Mouse (Mus musculus) lung, embryonic 15.5 days (tissue): ENCODE measurements at regions not wholly inside any gene's neighbourhood (a gene's known extent, or its start where the extent isn't known, plus 50 kb on each side); places are given as distances from the start of the nearest gene placed in this dataset.

Experiments
- ATAC-seq: fragments of 200-750 bp; cut with Nextera tagmentation; 2 replicates; pipeline ENCODE4 v1.8.0; 2017; ENCODE audit warnings: moderate number of reproducible peaks, borderline replicate concordance; ENCODE audit not compliant: low FRiP score, low TSS enrichment; ENCODE audit errors: extremely low read depth
- H3K27ac ChIP-seq: fragments of 300-500 bp; sonication (generic); 2 replicates; pipeline ENCODE4 v1.5.1; 2015; ENCODE audit warnings: moderate library complexity, mild to moderate bottlenecking, inconsistent platforms
- H3K27me3 ChIP-seq: fragments of 300-500 bp; sonication (generic); 2 replicates; pipeline ENCODE4 v1.6.1; 2015; ENCODE audit warnings: inconsistent platforms
- H3K36me3 ChIP-seq: fragments of 300-500 bp; sonication (generic); 2 replicates; pipeline ENCODE4 v1.6.1; 2015; ENCODE audit warnings: inconsistent platforms
- H3K4me1 ChIP-seq: fragments of 300-500 bp; sonication (generic); 2 replicates; pipeline ENCODE4 v1.6.1; 2015; ENCODE audit warnings: inconsistent platforms
- H3K4me2 ChIP-seq: fragments of 300-500 bp; sonication (generic); 2 replicates; pipeline ENCODE4 v1.6.1; 2015; ENCODE audit warnings: inconsistent platforms, mild to moderate bottlenecking, moderate library complexity
- H3K4me3 ChIP-seq: fragments of 300-500 bp; sonication (generic); 2 replicates; pipeline ENCODE4 v1.5.1; 2015; ENCODE audit warnings: mild to moderate bottlenecking, inconsistent platforms
- H3K9ac ChIP-seq: fragments of 300-500 bp; sonication (generic); 2 replicates; pipeline ENCODE4 v1.6.1; 2015; ENCODE audit warnings: inconsistent platforms
- H3K9me3 ChIP-seq: fragments of 300-500 bp; sonication (generic); 2 replicates; pipeline ENCODE4 v1.6.1; 2016; ENCODE audit warnings: inconsistent platforms
- WGBS: fragments of 180-500 bp; shearing (Covaris S2); methylation state at CpG from one replicate; pipeline ENCODE4 v1.1.7; 2015; 5-methylcytosine and 5-hydroxymethylcytosine counted together

DNA sequence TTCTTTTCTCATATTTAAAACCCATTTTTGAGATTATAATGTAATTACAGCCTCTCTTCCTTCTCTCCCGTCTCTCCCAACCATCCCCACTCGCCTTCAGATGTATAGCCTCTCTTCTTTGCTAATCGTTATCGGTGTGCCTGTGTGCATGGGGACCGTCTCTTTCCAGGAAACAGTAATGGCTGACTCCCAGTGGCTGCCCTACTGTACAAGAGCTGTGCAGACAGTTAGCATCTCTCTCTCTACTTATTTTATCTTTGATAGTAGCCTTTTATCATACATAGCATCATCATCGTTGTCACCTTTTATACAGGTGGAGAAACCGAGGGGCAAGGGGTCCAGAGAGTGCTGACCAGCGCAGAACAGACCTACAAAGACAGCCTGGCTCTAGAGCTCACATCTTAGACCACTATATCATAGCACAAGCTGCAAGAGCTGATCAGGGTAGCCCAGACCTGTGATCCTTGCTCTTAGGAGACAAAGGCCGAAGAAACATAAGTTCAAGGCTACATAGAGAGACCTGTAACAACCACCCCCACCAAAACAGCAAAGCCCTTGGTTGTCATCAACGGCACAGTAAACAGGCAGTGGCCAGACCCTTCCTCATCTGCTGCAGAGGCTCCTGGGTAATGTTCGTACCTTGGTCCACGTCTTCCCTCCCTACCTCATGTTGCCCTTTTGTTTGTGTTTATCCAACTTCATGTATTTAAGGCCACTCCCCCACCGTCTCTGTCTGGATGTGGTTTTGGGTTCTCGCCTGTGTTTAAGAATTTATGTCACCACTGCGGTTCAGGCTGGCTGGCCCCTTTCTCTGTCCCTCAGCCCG lies 103.1 kb upstream of the Cpm start:
- H3K9me3 ChIP-seq = no peaks in the 10 kb centered on the region
- ATAC-seq = no peak
- H3K27ac ChIP-seq = no peak overlapping the region
- no peak overlapping the region for H3K4me3 ChIP-seq
- H3K36me3 ChIP-seq = no peaks in the 10 kb centered on the region
- H3K9ac ChIP-seq = no peak overlapping the region
- 73% methylated on average over 16 of the region's 16 CpGs for WGBS
- no peak overlapping the region for H3K4me2 ChIP-seq
- no peaks in the 10 kb centered on the region for H3K27me3 ChIP-seq
- H3K4me1 ChIP-seq = peaks cover 2% of the 10 kb centered on the region; the same call in 1 of the 2 replicates

- no peak overlapping the region for H3K4me3 ChIP-seq
- H3K9me3 ChIP-seq = no peaks in the 10 kb centered on the region
- no peaks in the 10 kb centered on the region for H3K27me3 ChIP-seq
- H3K4me1 ChIP-seq = peaks cover 3% of the 10 kb centered on the region; the same call in 1 of the 2 replicates
- no peak overlapping the region for H3K9ac ChIP-seq
- WGBS = 33% methylated on average over 3 of the region's 3 CpGs
- no peak overlapping the region for H3K4me2 ChIP-seq
- no peak for ATAC-seq
- H3K36me3 ChIP-seq = no peaks in the 10 kb centered on the region
- H3K27ac ChIP-seq = no peak overlapping the region
Observed at GRCm38 (mm10) chr10:117525608-117526007, 103.7 kb upstream of the Cpm start.

DNA sequence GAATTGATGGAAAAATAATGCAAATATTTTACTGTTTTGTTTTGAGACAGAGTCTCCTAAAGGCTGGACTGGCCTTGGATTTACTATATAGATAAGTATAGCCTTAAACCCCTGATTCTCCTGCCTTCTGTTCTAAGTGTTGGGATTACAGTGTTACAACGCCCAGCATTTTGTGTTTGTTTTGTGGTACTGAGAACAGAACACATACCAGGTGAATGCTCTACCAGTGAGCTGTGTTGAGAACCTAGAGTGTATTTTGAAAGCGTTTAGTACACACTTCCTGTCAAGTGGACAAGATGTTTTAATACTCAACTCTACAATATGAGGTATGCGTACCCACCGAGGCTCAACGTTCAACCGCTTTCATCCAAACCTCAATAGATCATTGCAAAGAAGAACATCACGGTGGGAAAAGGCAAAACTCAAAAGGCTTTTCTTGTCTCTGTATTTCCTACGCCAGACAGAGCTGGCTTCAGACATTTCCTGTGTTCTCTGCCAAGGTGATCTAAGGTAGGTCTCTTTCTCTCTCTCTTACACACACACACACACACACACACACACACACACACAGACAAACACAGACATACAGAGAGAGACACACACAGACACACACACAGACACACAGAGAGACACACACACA lies 104.3 kb upstream of the Cpm start:
- Histone ChIP-seq H3K4me1 (peaks cover 3% of the 10 kb centered on the region; the same call in 1 of the 2 replicates), H3K27ac (no peak overlapping the region), H3K9me3 (no peaks in the 10 kb centered on the region), H3K27me3 (no peaks in the 10 kb centered on the region), H3K4me3 (no peak overlapping the region), H3K36me3 (no peaks in the 10 kb centered on the region), H3K9ac (no peak overlapping the region), H3K4me2 (no peak overlapping the region)
- 53% methylated on average over 8 of the region's 8 CpGs for WGBS
- no peak for ATAC-seq

DNA sequence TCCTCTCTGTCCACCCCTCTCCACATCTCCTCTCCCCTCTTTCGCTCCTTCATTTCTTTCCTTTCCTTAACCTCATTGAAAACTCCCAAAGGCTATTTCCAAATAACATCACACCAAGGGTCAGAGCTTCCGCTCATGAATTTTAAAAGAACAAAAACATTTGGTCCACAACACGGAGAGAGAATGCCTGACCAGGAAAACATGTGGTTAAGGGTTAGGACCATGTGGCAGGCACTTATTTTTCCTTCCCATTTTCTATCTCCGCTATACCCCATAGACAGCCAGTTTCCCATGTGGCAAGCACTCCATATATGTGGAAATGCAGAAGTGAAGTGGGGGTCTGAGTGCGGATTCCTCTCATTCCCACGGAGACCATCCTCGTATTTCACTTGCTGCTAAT lies 105.2 kb upstream of the Cpm start:
- 75% methylated on average over 7 of the region's 7 CpGs for WGBS
- ATAC-seq = no peak
- H3K9me3 ChIP-seq = no peaks in the 10 kb centered on the region
- no peak overlapping the region for H3K9ac ChIP-seq
- no peak overlapping the region for H3K4me3 ChIP-seq
- no peak overlapping the region for H3K27ac ChIP-seq
- H3K4me1 ChIP-seq = peaks cover 11% of the 10 kb centered on the region; the same call in 1 of the 2 replicates
- no peak overlapping the region for H3K4me2 ChIP-seq
- no peaks in the 10 kb centered on the region for H3K27me3 ChIP-seq
- H3K36me3 ChIP-seq = no peaks in the 10 kb centered on the region

DNA sequence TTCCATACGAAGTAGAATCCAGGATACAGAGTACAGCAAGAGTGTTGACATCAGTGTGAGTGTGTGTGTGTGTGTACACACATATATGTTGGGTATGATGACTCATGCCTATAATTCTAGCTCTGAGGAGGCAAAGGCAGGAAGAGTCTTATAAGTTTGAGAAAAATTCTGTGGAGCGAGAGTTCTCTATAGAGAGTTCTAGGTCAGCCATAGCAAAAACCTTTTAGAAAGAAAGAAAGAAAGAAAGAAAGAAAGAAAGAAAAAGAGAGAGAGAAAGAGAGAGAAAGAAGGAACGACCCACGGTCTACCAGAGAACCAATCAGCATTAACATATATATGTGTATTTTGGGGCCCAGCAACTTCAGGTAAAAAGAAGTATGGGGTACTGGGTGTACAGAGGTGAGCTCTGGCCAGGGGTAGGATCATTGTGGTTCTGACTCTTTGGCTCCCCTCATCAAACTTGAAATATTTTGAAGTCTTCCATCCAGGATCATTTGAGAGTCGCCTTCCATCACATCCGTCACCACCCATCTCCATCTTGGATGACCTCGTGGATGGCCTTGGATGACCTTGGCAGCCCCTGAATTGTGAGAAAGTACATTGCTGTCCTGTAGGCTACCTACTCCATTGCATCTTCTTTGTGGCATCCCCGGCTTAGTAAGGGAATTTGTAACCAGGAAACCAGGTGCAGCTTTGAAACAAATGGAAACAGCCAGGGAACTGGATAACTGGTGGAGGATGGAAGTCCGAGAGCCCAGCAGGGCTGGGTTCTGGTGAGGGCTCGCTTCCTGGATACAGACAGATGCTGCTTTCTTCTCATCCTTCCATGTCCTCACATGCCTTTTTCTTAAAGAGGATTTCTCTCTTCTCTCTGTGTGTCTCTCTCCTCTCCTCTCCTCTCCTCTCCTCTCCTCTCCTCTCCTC lies 106.1 kb upstream of the Cpm start:
- Histone ChIP-seq H3K9me3 (no peaks in the 10 kb centered on the region), H3K4me3 (no peak overlapping the region), H3K27ac (no peak overlapping the region), H3K4me2 (no peak overlapping the region), H3K4me1 (peaks cover 20% of the 10 kb centered on the region), H3K9ac (no peak overlapping the region), H3K27me3 (no peaks in the 10 kb centered on the region), H3K36me3 (no peaks in the 10 kb centered on the region)
- no peak for ATAC-seq
- 84% methylated on average over 10 of the region's 10 CpGs for WGBS

GRCm38 (mm10) chr10:117522373-117522772 lies 106.9 kb upstream of the Cpm start:
- H3K4me1 ChIP-seq = peaks cover 28% of the 10 kb centered on the region
- no peak overlapping the region for H3K27ac ChIP-seq
- H3K9me3 ChIP-seq = no peaks in the 10 kb centered on the region
- H3K4me2 ChIP-seq = no peak overlapping the region
- no peak overlapping the region for H3K4me3 ChIP-seq
- ATAC-seq = no peak
- 98% methylated on average over 2 of the region's 3 CpGs for WGBS
- no peaks in the 10 kb centered on the region for H3K27me3 ChIP-seq
- no peaks in the 10 kb centered on the region for H3K36me3 ChIP-seq
- no peak overlapping the region for H3K9ac ChIP-seq

GRCm38 (mm10) chr10:117521315-117522270 lies 107.7 kb upstream of the Cpm start:
- Histone ChIP-seq H3K36me3 (no peaks in the 10 kb centered on the region), H3K9me3 (no peaks in the 10 kb centered on the region), H3K4me2 (no peak overlapping the region), H3K27me3 (no peaks in the 10 kb centered on the region), H3K4me1 (peaks cover 32% of the 10 kb centered on the region), H3K27ac (no peak overlapping the region), H3K9ac (no peak overlapping the region), H3K4me3 (no peak overlapping the region)
- WGBS = 57% methylated on average over 23 of the region's 23 CpGs
- no peak for ATAC-seq

- no peaks in the 10 kb centered on the region for H3K27me3 ChIP-seq
- no peak overlapping the region for H3K27ac ChIP-seq
- H3K9ac ChIP-seq = no peak overlapping the region
- no peaks in the 10 kb centered on the region for H3K9me3 ChIP-seq
- H3K4me2 ChIP-seq = no peak overlapping the region
- WGBS = 87% methylated on average over 8 of the region's 8 CpGs
- H3K36me3 ChIP-seq = no peaks in the 10 kb centered on the region
- peaks cover 35% of the 10 kb centered on the region for H3K4me1 ChIP-seq
- no peak overlapping the region for H3K4me3 ChIP-seq
- ATAC-seq = no peak
Observed at GRCm38 (mm10) chr10:117520536-117521314, 108.6 kb upstream of the Cpm start.

- no peak overlapping the region for H3K4me3 ChIP-seq
- H3K27ac ChIP-seq = no peak overlapping the region
- no peaks in the 10 kb centered on the region for H3K27me3 ChIP-seq
- H3K4me2 ChIP-seq = no peak overlapping the region
- WGBS = 69% methylated on average over 8 of the region's 8 CpGs
- peaks cover 35% of the 10 kb centered on the region for H3K4me1 ChIP-seq
- no peaks in the 10 kb centered on the region for H3K36me3 ChIP-seq
- H3K9ac ChIP-seq = no peak overlapping the region
- no peak for ATAC-seq
- no peaks in the 10 kb centered on the region for H3K9me3 ChIP-seq
Observed at GRCm38 (mm10) chr10:117519670-117520535, 109.4 kb upstream of the Cpm start.
